Mouse (Mus musculus) monocyte, adult 59 days (primary cell): ENCODE measurements around the gene Ccdc105. TPM values are rescaled to one million over a fixed set of nuclear protein-coding genes. Genes with fewer than 3 reads are reported as not detected.

Experiments used
- total RNA-seq, 2 experiments: library from RNA; stranded (reverse); gene quantifications; one replicate each; pipeline ENCODE4 v1.2.4; 2023

Ccdc105 gene
- total RNA-seq: not detected

DNA sequence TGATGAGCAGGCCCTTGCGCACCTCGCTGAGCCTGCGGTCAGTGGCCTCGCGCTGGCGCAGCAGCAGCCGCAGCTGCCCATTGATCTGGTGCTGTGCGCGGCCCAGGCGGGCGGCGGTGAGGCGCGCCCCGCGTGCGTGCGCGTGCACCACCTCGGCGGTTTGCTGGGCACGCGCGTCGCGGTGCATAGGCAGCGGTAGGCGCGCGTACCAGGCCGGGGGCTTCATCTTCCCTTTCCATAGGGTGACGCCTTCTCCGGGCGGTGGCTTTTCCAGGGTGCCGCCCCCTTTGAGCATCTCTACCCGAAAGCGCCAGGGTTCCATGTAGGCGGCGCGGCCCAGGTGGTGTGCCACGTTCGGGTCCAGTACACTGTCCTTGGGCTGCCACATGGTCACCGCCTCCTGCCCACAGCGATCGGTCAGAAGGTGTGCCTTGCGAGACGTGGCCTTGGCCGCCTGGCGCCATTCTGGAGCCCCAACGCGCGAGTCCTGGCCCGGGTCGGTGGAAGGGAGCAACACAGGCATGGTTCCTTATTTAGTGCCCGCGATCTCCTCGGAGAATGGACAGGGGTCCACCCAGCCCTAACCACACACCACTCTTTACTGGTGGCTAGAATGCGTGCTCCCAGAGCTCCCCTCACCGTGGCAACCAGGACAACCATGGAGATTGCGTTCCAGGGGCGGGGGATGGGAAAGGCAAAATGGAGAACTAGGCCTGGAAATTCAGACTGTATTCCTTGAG is at the start of gene Ccdc105:
Gene Ccdc105, minus strand, starts transcription at position 614 of the 740 bp plus-strand sequence.

DNA sequence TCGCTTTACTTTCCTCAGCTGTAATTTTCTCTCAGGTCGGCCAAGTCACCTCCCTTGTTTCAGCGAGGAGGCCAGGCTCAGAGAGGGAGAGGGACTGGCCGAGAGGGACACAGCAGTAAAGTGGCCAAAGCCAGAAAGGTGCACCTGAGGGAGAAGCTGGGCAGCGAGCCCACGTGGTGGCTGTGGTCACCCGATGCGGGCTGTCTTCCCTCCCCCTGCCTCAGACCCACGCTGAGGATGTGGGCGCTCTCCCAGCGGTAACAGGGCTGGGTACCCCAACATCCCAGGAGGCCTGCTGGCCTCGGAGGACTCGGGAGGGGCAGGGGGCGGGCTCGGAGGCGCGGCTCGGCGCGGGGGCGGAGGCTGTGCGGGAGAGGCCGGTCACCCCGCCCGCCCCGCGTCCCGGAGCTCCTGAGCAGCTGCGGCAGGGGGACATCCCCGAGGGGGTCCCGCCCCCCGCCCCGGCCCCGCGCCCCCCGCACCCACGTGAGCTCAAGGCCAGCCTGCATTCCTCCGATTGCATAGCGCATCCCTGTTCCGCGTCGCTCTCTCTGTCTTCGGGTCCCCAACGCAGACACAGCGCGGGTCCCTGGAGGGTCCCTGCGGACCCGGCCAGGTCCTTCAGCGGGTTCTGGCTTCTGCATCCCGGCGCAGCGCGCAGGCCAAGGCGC is 27.3 kb upstream of the Ccdc105 start, which contains the start of gene Slc1a6:
Gene Slc1a6, plus strand, starts transcription at position 516 of the 671 bp plus-strand sequence.

GRCm38 (mm10) chr10:78718056-78718455 is 34.8 kb downstream of the Ccdc105 start, which contains the start of gene Casp14:
Gene Casp14, minus strand, starts transcription at chr10:78718294.

Other genes starting within 250 kb of the Ccdc105 start
- gene Olfr1358, start 235.6 kb downstream of the Ccdc105 start, total RNA-seq: not detected
- 10 to 100 TPM; 49.2 to 61.4 TPM for gene Ilvbl, start 178.7 kb downstream of the Ccdc105 start, total RNA-seq
- under 1 TPM; 0.21 to 0.34 TPM for gene Syde1, start 161.1 kb downstream of the Ccdc105 start, total RNA-seq
- not detected for gene Olfr1357, start 135.0 kb downstream of the Ccdc105 start, total RNA-seq
- not detected for gene Casp14, start 34.8 kb downstream of the Ccdc105 start, total RNA-seq
- not detected for gene Slc1a6, start 27.4 kb upstream of the Ccdc105 start, total RNA-seq
- not detected for gene Olfr1356, start 99.1 kb upstream of the Ccdc105 start, total RNA-seq
- gene Olfr1355, start 122.5 kb upstream of the Ccdc105 start, total RNA-seq: not detected
- not detected for gene Olfr1354, start 160.1 kb upstream of the Ccdc105 start, total RNA-seq
- gene Olfr8, start 197.6 kb upstream of the Ccdc105 start, total RNA-seq: not detected
- gene Olfr1353, start 210.2 kb upstream of the Ccdc105 start, total RNA-seq: not detected
- gene Olfr1352, start 228.0 kb upstream of the Ccdc105 start, total RNA-seq: not detected